Mouse (Mus musculus) lung, embryonic 16.5 days (tissue): ENCODE results near the gene Alx1. TPM values are rescaled to one million over a fixed set of nuclear protein-coding genes. Genes with fewer than 3 reads are reported as not detected.
A peak's percentile ranks its signal among the peaks of the same experiment; 100 is the strongest.

Experiments used
- ATAC-seq: fragments of 200-750 bp; cut with Nextera tagmentation; 2 replicates; pipeline ENCODE4 v1.8.0; 2017; ENCODE audit warnings: low read depth, mild to moderate bottlenecking, moderate library complexity
- H3K27ac ChIP-seq: fragments of 300-500 bp; sonication (generic); 2 replicates; pipeline ENCODE4 v1.5.1; 2014; ENCODE audit warnings: mild to moderate bottlenecking, control low read depth, low read length
- H3K27me3 ChIP-seq: fragments of 300-500 bp; sonication (generic); 2 replicates; pipeline ENCODE4 v1.6.1; 2014; ENCODE audit warnings: low read depth, low read length, mixed read lengths; ENCODE audit not compliant: control insufficient read depth, insufficient read depth
- H3K36me3 ChIP-seq: fragments of 300-500 bp; sonication (generic); 2 replicates; pipeline ENCODE4 v1.6.1; 2014; ENCODE audit warnings: low read length; ENCODE audit not compliant: control insufficient read depth, insufficient read depth
- H3K4me1 ChIP-seq: fragments of 300-500 bp; sonication (generic); replicated peaks from 2 replicates; pipeline ENCODE4 v1.6.1; 2014; ENCODE audit warnings: low read length, mixed read lengths; ENCODE audit not compliant: control insufficient read depth, insufficient read depth
- H3K4me2 ChIP-seq: fragments of 300-500 bp; sonication (generic); 2 replicates; pipeline ENCODE4 v1.6.1; 2014; ENCODE audit warnings: low read depth, low read length, control low read depth
- H3K4me3 ChIP-seq: fragments of 300-500 bp; sonication (generic); 2 replicates; pipeline ENCODE4 v1.5.1; 2014; ENCODE audit warnings: mild to moderate bottlenecking, low read length, control low read depth
- H3K9ac ChIP-seq: fragments of 300-500 bp; sonication (generic); 2 replicates; pipeline ENCODE4 v1.6.1; 2014; ENCODE audit warnings: low read length, control low read depth
- H3K9me3 ChIP-seq: fragments of 300-500 bp; sonication (generic); 2 replicates; pipeline ENCODE4 v1.6.1; 2016; ENCODE audit warnings: low read length; ENCODE audit not compliant: control insufficient read depth
- WGBS: fragments of 180-500 bp; shearing (Covaris S2); extraction: QIAGEN DNeasy Blood & Tissue Kit; methylation state at CpG from one replicate; pipeline ENCODE4 v1.1.7; 2014; 5-methylcytosine and 5-hydroxymethylcytosine counted together
- polyA plus RNA-seq: library from polyadenylated mRNA; unstranded; fragments of >200 nt; fragmentation: Nextera tagmentation; extraction: Ambion mirVana; gene quantifications from 2 replicates; pipeline ENCODE4 v1.2.1, GENCODE M21; 2015

Gene Alx1
- 0.26 and 0.44 TPM in 2 replicates for polyA plus RNA-seq

DNA sequence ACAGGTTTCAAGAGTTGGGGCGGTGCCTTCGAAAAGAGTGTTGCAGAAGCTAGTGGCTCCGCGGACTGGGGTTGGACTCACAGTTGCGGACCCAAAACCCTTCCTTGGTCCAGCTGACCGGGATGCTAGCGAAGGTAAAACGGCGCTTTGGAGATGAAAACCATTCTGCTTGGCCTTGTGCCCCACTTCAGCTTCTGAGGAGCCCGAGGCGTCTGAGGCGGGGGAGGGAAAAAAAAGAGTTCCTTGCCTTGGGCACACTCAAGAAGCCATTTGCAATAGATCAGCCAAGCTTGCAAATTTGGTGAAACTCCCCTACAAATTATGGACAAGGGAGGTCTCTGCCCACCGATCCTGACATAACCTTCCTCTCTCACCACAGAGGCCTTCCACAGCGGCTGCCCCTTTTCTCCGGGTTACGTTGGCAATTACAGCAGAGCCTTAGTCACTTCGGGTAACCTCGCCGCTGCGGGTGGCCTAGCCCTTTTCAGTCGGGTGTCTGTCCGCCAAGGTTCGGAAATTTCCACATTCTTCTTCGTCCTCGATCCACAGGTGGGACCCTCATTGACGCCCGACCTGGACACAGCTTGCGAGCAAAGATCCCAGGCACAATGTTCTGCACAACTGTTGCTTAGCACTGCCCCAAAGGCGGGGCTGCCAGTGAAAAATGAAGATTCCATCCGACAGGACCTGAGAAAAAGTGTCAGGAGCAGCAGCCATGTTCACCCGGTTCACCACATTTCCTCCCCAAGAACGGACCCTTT lies at the start of gene Alx1:
Alx1 (minus strand) TSS at position 486 of the 761 bp plus-strand sequence.
- no peak within 1 kb of the TSS for H3K27ac ChIP-seq
- H3K9me3 ChIP-seq: no peaks in the 10 kb centered on the region; the same call in 1 of the 2 replicates
- peaks cover 71% of the 10 kb centered on the region for H3K27me3 ChIP-seq
- H3K9ac ChIP-seq: no peak within 1 kb of the TSS
- H3K36me3 ChIP-seq: no peaks in the 10 kb centered on the region
- 4% methylated on average over 32 of the region's 32 CpGs for WGBS
- H3K4me3 ChIP-seq: peak within 1 kb of the TSS; percentile 2; the same call in 1 of the 2 replicates
- peaks cover 6% of the 10 kb centered on the region; the same call in 1 of the 2 replicates for H3K4me1 ChIP-seq
- ATAC-seq: no peak
- H3K4me2 ChIP-seq: peak within 1 kb of the TSS; percentile 57; the same call in 1 of the 2 replicates

DNA sequence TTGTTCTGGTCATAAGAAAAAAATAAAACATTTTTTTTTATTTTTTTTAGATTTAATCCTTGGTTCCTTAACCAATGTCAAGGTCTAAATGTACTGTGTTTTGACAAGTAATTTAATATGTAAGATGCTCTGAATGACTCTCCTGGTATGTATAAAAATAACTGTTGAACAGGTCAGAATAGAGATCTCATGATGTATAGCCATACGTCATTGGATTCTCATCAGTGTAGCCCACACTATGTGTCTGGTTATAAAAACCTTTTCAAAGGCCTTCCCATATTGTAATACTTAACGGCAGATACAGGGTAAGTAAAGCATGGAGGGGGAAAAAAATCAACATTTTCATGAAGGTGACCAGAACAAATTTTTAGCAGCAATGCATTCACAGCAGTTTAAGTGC lies 19.6 kb upstream of the Alx1 start:
- ATAC-seq: no peak
- Histone ChIP-seq H3K4me1 (no peaks in the 10 kb centered on the region), H3K27ac (no peak overlapping the region), H3K36me3 (no peaks in the 10 kb centered on the region), H3K9me3 (no peaks in the 10 kb centered on the region), H3K27me3 (no peaks in the 10 kb centered on the region), H3K4me3 (no peak overlapping the region), H3K4me2 (no peak overlapping the region), H3K9ac (no peak overlapping the region)
- WGBS: 81% methylated on average over 2 of the region's 2 CpGs

DNA sequence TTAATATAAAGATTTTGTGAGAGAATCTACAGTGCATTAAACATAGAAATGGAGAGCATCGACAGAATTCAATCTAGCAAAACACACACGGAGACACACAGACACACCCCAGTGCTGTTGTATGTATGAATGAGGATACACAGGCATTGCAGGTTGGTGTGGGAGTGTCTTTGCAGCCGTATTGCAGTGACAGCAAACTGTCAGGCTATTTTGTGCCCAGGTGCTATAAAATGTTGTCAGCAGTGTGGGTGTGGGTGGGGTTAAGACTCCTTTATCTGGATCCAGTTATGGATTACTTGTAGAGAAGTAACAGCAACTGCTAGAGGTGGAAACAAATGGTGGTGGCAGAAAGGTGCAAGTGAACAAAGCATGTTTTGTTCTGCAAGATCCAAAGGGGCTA lies 16.6 kb upstream of the Alx1 start:
- Histone ChIP-seq H3K4me2 (no peak overlapping the region), H3K9me3 (no peaks in the 10 kb centered on the region), H3K27ac (no peak overlapping the region), H3K9ac (no peak overlapping the region), H3K36me3 (no peaks in the 10 kb centered on the region), H3K4me1 (no peaks in the 10 kb centered on the region), H3K27me3 (no peaks in the 10 kb centered on the region), H3K4me3 (no peak overlapping the region)
- 65% methylated on average over 3 of the region's 3 CpGs for WGBS
- no peak for ATAC-seq

DNA sequence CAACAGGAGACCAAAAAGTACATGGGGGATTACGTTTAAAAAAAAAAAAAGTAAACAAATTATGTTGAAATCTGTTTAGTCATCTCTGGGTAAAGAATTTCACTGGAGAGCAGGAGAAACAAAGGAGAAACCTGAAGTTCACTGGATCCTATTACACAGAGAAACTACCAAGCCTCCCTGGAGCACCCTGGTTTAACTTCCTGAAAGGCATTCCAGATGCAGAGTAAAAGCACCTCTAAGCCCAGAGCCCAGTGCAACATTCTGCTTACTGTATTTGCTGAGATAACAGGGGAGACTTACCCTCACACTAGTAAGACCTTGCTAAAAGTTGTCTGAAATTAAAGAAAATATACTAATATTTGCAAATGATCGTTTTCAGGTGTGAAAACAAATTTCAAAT lies 15.0 kb upstream of the Alx1 start:
- Histone ChIP-seq H3K4me1 (no peaks in the 10 kb centered on the region), H3K27me3 (no peaks in the 10 kb centered on the region), H3K27ac (no peak overlapping the region), H3K36me3 (no peaks in the 10 kb centered on the region), H3K4me3 (no peak overlapping the region), H3K9ac (no peak overlapping the region), H3K4me2 (no peak overlapping the region), H3K9me3 (no peaks in the 10 kb centered on the region)
- ATAC-seq: no peak
- WGBS: 35% methylated on average over 2 of the region's 2 CpGs

DNA sequence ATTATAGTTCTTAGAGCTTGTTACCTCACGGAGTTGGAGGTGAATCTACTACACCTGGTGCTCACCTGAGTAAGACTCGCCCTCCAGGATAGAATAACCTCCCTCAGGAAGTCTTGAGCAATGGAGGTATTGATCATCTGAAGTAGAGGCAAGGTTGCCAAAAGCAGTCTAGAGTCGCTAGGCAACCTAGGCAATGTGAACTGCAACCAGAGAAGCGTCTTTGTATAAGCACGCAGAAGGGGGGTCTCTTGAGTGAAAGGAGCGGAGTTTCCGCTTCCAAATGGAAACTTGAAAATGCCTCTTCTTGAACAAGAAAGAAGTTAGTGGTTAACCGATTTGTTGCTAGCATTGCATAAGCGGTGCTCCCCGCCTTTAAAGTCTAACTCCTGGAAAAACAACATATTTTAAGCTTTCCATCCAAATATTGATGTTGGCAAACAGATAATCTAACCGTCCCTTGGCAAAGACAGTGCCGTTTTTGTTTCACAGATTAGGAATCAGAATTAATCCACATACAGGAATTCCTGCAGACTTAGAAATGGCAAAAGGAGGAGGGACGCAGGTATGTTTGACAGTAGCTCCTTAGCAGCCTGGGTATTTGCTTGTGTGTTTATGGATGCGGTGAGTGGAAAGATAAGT lies 5.1 kb upstream of the Alx1 start:
- no peak overlapping the region for H3K9ac ChIP-seq
- 4% methylated on average over 14 of the region's 14 CpGs for WGBS
- no peaks in the 10 kb centered on the region for H3K9me3 ChIP-seq
- no peak for ATAC-seq
- no peak overlapping the region for H3K4me2 ChIP-seq
- peaks cover 48% of the 10 kb centered on the region for H3K27me3 ChIP-seq
- no peak overlapping the region for H3K27ac ChIP-seq
- no peak overlapping the region for H3K4me3 ChIP-seq
- H3K4me1 ChIP-seq: 0 out of 2 replicates have a peak, but pooled peaks cover under 1% of the 10 kb centered on the region
- no peaks in the 10 kb centered on the region for H3K36me3 ChIP-seq

DNA sequence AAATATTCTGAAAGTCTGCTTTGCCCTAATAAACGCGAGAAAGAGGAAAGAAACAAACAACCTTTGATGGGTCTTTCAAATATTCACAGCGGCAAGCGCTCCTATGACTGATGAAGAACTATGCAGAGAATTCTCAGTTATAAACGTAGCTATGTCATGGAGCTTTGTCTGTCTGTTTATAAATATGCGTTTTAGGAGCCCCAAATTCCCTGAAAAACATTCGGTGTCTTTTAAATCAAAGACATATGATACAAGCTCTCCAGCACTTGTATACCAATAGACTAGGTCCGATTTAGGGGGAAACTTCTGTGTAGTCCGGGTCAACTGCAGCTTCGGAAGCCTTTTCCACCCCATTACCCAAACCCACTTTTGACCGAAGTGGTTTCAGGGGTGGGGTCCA lies 916 bp upstream of the Alx1 start:
- WGBS: 9% methylated on average over 11 of the region's 11 CpGs
- H3K27ac ChIP-seq: no peak overlapping the region
- no peaks in the 10 kb centered on the region; the same call in 1 of the 2 replicates for H3K9me3 ChIP-seq
- peaks cover 76% of the 10 kb centered on the region for H3K27me3 ChIP-seq
- ATAC-seq: no peak
- peaks cover 6% of the 10 kb centered on the region; the same call in 1 of the 2 replicates for H3K4me1 ChIP-seq
- no peak overlapping the region for H3K4me3 ChIP-seq
- H3K9ac ChIP-seq: no peak overlapping the region
- H3K36me3 ChIP-seq: no peaks in the 10 kb centered on the region
- no peak overlapping the region for H3K4me2 ChIP-seq

DNA sequence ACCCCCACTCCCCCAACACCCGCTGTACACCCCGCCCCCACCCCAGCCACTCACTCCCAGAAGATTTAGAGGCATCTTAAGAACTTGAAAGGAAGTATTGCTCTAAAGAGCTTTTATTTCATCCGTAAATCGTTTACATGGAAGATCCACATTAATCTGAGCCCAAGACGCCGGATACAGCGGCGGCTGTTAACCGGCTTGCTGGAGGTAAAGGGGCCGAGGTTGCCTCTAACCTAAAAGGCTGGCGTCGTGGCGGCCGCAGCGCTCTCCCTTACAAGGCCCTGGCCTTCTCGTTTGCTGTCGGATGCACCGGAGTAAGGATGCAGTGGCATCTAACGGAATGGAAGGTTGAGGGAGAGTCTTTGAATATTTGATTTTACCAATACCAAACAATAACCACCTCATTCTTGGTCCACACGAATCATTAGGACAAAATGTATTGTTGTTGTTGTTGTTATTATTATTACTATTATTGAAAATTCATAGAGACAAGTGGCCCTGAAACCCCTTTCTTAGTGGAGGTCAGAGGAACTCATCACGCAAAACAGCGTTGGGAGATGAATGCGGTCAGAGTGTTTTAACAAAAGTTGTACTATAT lies 784 bp downstream of the Alx1 start:
- no peak overlapping the region for H3K27ac ChIP-seq
- no peak for ATAC-seq
- peak overlapping the region; percentile 57; the same call in 1 of the 2 replicates for H3K4me2 ChIP-seq

DNA sequence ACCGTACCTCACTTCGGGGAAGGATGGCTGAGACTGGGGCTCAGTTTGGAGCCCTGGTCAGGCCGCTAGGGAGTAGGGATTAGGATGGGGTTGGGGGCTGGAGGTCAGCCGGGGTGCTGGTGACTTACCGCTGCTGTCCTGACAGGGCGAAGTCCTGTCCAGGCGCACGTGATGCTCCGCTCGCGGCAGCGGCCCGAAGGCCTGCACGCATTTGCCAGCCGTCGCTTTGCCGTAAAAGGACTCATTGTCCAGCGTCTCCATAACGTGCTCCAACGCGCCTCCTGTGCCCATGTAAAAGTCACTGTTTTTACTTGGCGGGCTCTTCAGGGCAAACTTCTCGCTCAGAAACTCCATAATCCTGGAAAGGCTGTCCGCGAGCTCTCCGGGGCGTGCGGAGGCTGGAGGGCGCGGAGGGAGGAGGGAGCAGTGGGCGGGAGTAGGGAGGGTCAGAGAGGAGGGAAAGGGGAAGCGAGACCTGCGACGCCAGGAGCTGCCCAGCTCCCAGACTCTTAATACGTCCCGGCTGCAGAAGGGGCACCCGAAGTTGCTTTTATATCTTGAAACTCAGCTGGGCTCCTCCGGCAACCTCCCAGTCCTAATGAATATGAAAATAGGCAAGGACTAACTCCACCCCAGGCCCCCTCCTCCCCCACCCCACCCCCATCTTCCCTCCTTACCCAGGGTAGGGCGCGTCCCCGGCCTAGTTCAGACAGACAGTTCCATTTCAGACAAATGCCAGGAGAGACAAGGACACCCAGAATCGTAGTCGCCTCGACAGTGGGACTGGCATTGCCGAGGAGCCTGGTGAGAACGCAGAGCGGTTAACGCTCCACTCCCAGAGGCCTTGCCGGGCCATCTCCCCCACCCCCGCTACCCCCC lies 1.5 kb downstream of the Alx1 start:
- Histone ChIP-seq H3K4me2 (peak overlapping the region; percentile 57), H3K27ac (no peak overlapping the region), H3K9me3 (no peaks in the 10 kb centered on the region; the same call in 1 of the 2 replicates), H3K36me3 (no peaks in the 10 kb centered on the region), H3K9ac (no peak overlapping the region), H3K4me1 (peaks cover 6% of the 10 kb centered on the region; the same call in 1 of the 2 replicates), H3K27me3 (peaks cover 64% of the 10 kb centered on the region), H3K4me3 (peak overlapping the region; percentile 49)
- WGBS: under 1% methylated on average over 43 of the region's 50 CpGs
- peak; percentile 84 for ATAC-seq

More for the DNA sequence above, 784 bp downstream of the Alx1 start:
- Histone ChIP-seq H3K4me3 (peak overlapping the region; percentile 2; the same call in 1 of the 2 replicates), H3K4me1 (peaks cover 6% of the 10 kb centered on the region; the same call in 1 of the 2 replicates), H3K36me3 (no peaks in the 10 kb centered on the region), H3K9ac (no peak overlapping the region), H3K27me3 (peaks cover 65% of the 10 kb centered on the region), H3K9me3 (no peaks in the 10 kb centered on the region; the same call in 1 of the 2 replicates)
- WGBS: 2% methylated on average over 21 of the region's 23 CpGs
